Mouse (Mus musculus): ENCODE measurements around the gene Elf1. TPM values are rescaled to one million over a fixed set of nuclear protein-coding genes. Genes with fewer than 3 reads are reported as not detected.
A peak's percentile ranks its signal among the peaks of the same experiment; 100 is the strongest.
"Not testable (repeated sequence)": the region's sequence is repeated elsewhere in the genome, so short reads cannot be mapped to it uniquely, and the experiment has no call there.

Gene Elf1
- polyA plus RNA-seq, 1 experiment = 3.9 TPM

GRCm38 (mm10) chr14:79518761-79519662 lies 38.0 kb downstream of the Elf1 start:
- peaks cover under 1% of the 10 kb centered on the region for H3K36me3 ChIP-seq (replicated peaks; ENCODE audit: low read length)
- H3K4me3 ChIP-seq (replicated peaks) = peak overlapping the region; percentile 88
- H3K27me3 ChIP-seq (replicated peaks) = no peaks in the 10 kb centered on the region
- no peaks in the 10 kb centered on the region for H3K9me3 ChIP-seq
- peaks cover 84% of the 10 kb centered on the region for H3K4me1 ChIP-seq
- no peak for TF ChIP-seq GATA1 (IDR thresholded peaks at IDR 0.05; ENCODE audit: borderline replicate concordance, low read length)
- TF ChIP-seq FLI1 (IDR thresholded peaks at IDR 0.05; ENCODE audit: low read length) = no peak

GRCm38 (mm10) chr14:79519663-79519975 lies 38.6 kb downstream of the Elf1 start:
- TF ChIP-seq GATA1 (IDR thresholded peaks at IDR 0.05; ENCODE audit: borderline replicate concordance, low read length) = no peak
- no peak for TF ChIP-seq FLI1 (IDR thresholded peaks at IDR 0.05; ENCODE audit: low read length)
- H3K36me3 ChIP-seq (replicated peaks; ENCODE audit: low read length) = peaks cover 6% of the 10 kb centered on the region
- H3K4me1 ChIP-seq = peaks cover 87% of the 10 kb centered on the region
- H3K27me3 ChIP-seq (replicated peaks) = no peaks in the 10 kb centered on the region
- H3K9me3 ChIP-seq = no peaks in the 10 kb centered on the region
- H3K4me3 ChIP-seq (replicated peaks) = peak overlapping the region; percentile 88

- H3K36me3 ChIP-seq (replicated peaks; ENCODE audit: low read length) = peaks cover 11% of the 10 kb centered on the region
- H3K9me3 ChIP-seq = no peaks in the 10 kb centered on the region
- peak overlapping the region; percentile 89 for H3K4me3 ChIP-seq (replicated peaks)
- TF ChIP-seq FLI1 (IDR thresholded peaks at IDR 0.05; ENCODE audit: low read length) (no peak), GATA1 (IDR thresholded peaks at IDR 0.05; ENCODE audit: borderline replicate concordance, low read length) (no peak)
- no peaks in the 10 kb centered on the region for H3K27me3 ChIP-seq (replicated peaks)
- H3K4me1 ChIP-seq = peaks cover 87% of the 10 kb centered on the region
Measured at GRCm38 (mm10) chr14:79520612-79521011, 39.6 kb downstream of the Elf1 start.

- H3K4me1 ChIP-seq = peaks cover 88% of the 10 kb centered on the region
- H3K36me3 ChIP-seq (replicated peaks; ENCODE audit: low read length) = peaks cover 15% of the 10 kb centered on the region
- H3K9me3 ChIP-seq = no peaks in the 10 kb centered on the region
- peak overlapping the region; percentile 89 for H3K4me3 ChIP-seq (replicated peaks)
- H3K27me3 ChIP-seq (replicated peaks) = no peaks in the 10 kb centered on the region
- no peak for TF ChIP-seq GATA1 (IDR thresholded peaks at IDR 0.05; ENCODE audit: borderline replicate concordance, low read length)
- no peak for TF ChIP-seq FLI1 (IDR thresholded peaks at IDR 0.05; ENCODE audit: low read length)
Measured at GRCm38 (mm10) chr14:79521056-79521455, 40.1 kb downstream of the Elf1 start.

GRCm38 (mm10) chr14:79521471-79522117 lies 40.6 kb downstream of the Elf1 start:
- Histone ChIP-seq H3K4me3 (replicated peaks) (peak overlapping the region; percentile 89), H3K27me3 (replicated peaks) (no peaks in the 10 kb centered on the region), H3K9me3 (no peaks in the 10 kb centered on the region), H3K4me1 (peaks cover 93% of the 10 kb centered on the region), H3K36me3 (replicated peaks; ENCODE audit: low read length) (peaks cover 21% of the 10 kb centered on the region)
- TF ChIP-seq FLI1 (IDR thresholded peaks at IDR 0.05; ENCODE audit: low read length) (no peak; the same call in 1 of the 2 replicates), GATA1 (IDR thresholded peaks at IDR 0.05; ENCODE audit: borderline replicate concordance, low read length) (peak; percentile 92; the same call in 1 of the 3 replicates)

GRCm38 (mm10) chr14:79522387-79522786 lies 41.4 kb downstream of the Elf1 start:
- H3K9me3 ChIP-seq = no peaks in the 10 kb centered on the region
- H3K4me1 ChIP-seq = peaks cover 93% of the 10 kb centered on the region
- peaks cover 28% of the 10 kb centered on the region for H3K36me3 ChIP-seq (replicated peaks; ENCODE audit: low read length)
- H3K4me3 ChIP-seq (replicated peaks) = peak overlapping the region; percentile 89
- no peak for TF ChIP-seq FLI1 (IDR thresholded peaks at IDR 0.05; ENCODE audit: low read length)
- TF ChIP-seq GATA1 (IDR thresholded peaks at IDR 0.05; ENCODE audit: borderline replicate concordance, low read length) = no peak
- H3K27me3 ChIP-seq (replicated peaks) = no peaks in the 10 kb centered on the region

GRCm38 (mm10) chr14:79526106-79526505 lies 45.1 kb downstream of the Elf1 start:
- Histone ChIP-seq H3K4me1 (peaks cover 94% of the 10 kb centered on the region), H3K36me3 (replicated peaks; ENCODE audit: low read length) (peaks cover 35% of the 10 kb centered on the region)
- H3K9me3 ChIP-seq; H3K27me3 ChIP-seq (replicated peaks); H3K4me3 ChIP-seq (replicated peaks): not testable (repeated sequence)

GRCm38 (mm10) chr14:79527704-79528103 lies 46.7 kb downstream of the Elf1 start:
- Histone ChIP-seq H3K36me3 (replicated peaks; ENCODE audit: low read length) (peaks cover 35% of the 10 kb centered on the region), H3K4me3 (replicated peaks) (no peak overlapping the region), H3K4me1 (peaks cover 92% of the 10 kb centered on the region), H3K9me3 (no peaks in the 10 kb centered on the region), H3K27me3 (replicated peaks) (no peaks in the 10 kb centered on the region)
- TF ChIP-seq FLI1 (IDR thresholded peaks at IDR 0.05; ENCODE audit: low read length) = no peak

- Histone ChIP-seq H3K27me3 (replicated peaks) (no peaks in the 10 kb centered on the region), H3K4me1 (peaks cover 92% of the 10 kb centered on the region), H3K4me3 (replicated peaks) (peak overlapping the region; percentile 83), H3K9me3 (no peaks in the 10 kb centered on the region), H3K36me3 (replicated peaks; ENCODE audit: low read length) (peaks cover 27% of the 10 kb centered on the region)
- TF ChIP-seq FLI1 (IDR thresholded peaks at IDR 0.05; ENCODE audit: low read length) (no peak), GATA1 (IDR thresholded peaks at IDR 0.05; ENCODE audit: borderline replicate concordance, low read length) (peak; percentile 80)
Measured at GRCm38 (mm10) chr14:79529581-79530554, 48.9 kb downstream of the Elf1 start.

Data from megakaryocyte, embryonic 14.5 days (primary cell).